Mouse (Mus musculus) olfactory bulb, adult 2 months (tissue): ENCODE results near the gene Hipk3. TPM values are rescaled to one million over a fixed set of nuclear protein-coding genes. Genes with fewer than 3 reads are reported as not detected.

Experiments used
- H3K27ac ChIP-seq: fragments of 200-500 bp; 2 replicates; pipeline ENCODE4 v1.5.1; 2012; ENCODE audit warnings: low read depth, low read length; ENCODE audit not compliant: insufficient read depth
- H3K4me1 ChIP-seq: fragments of 200-500 bp; 2 replicates; pipeline ENCODE4 v1.6.1; 2012; ENCODE audit warnings: low read length; ENCODE audit not compliant: control insufficient read depth, insufficient read depth
- H3K4me3 ChIP-seq: fragments of 200-500 bp; 2 replicates; pipeline ENCODE4 v1.5.1; 2012; ENCODE audit warnings: mild to moderate bottlenecking, low read depth, low read length, moderate library complexity; ENCODE audit not compliant: insufficient read depth
- CTCF ChIP-seq: fragments of 200-500 bp; IDR thresholded peaks from 2 replicates; pipeline ENCODE4 v1.5.1; 2012; ENCODE audit warnings: low read depth, mild to moderate bottlenecking, low read length, moderate library complexity; ENCODE audit not compliant: insufficient read depth
- POLR2A ChIP-seq: fragments of 200-500 bp; IDR thresholded peaks from 2 replicates; pipeline ENCODE4 v1.6.1; 2012; ENCODE audit warnings: mild to moderate bottlenecking, low read depth, low read length, moderate library complexity; ENCODE audit not compliant: insufficient read depth
- WGBS: fragments of 180-500 bp; shearing (Covaris S2); methylation state at CpG from one replicate; pipeline ENCODE4 v1.1.7; 2018; 5-methylcytosine and 5-hydroxymethylcytosine counted together
- polyA plus RNA-seq: library from polyadenylated mRNA; stranded (reverse); fragments of >200 nt; gene quantifications from 2 replicates; pipeline ENCODE4 v1.2.4, GENCODE M21; 2012; ENCODE audit warnings: low replicate concordance; ENCODE audit not compliant: missing spikeins, insufficient read depth, insufficient read length

The Hipk3 gene
- 61.3 TPM in 1 of 2 replicates, not detected in the other for polyA plus RNA-seq

- H3K4me3 ChIP-seq, result peak within 1 kb of the TSS; percentile 61
- H3K4me1 ChIP-seq, result no peaks in the 10 kb centered on the region
- H3K27ac ChIP-seq, result peak within 1 kb of the TSS; percentile 84
- TF ChIP-seq CTCF (peak; percentile 39; the same call in 1 of the 2 replicates), POLR2A (peak; percentile 43; the same call in 1 of the 2 replicates)
- under 1% methylated on average over 98 of the region's 98 CpGs for WGBS
Observed at GRCm38 (mm10) chr2:104493951-104494800, at the start of gene Hipk3. TSS of gene Hipk3 (minus strand) at chr2:104494446.

GRCm38 (mm10) chr2:104540286-104540685 is 46.0 kb upstream of the Hipk3 start:
- 52% methylated on average over 2 of the region's 2 CpGs for WGBS
- TF ChIP-seq CTCF, result no peak
- no peak for TF ChIP-seq POLR2A
- no peak overlapping the region for H3K27ac ChIP-seq
- no peak overlapping the region for H3K4me3 ChIP-seq
- no peaks in the 10 kb centered on the region for H3K4me1 ChIP-seq

GRCm38 (mm10) chr2:104534751-104535150 is 40.5 kb upstream of the Hipk3 start:
- no peak for TF ChIP-seq CTCF
- Histone ChIP-seq H3K4me1 (no peaks in the 10 kb centered on the region), H3K4me3 (no peak overlapping the region), H3K27ac (no peak overlapping the region)
- 86% methylated on average over 3 of the region's 3 CpGs for WGBS

GRCm38 (mm10) chr2:104532548-104532947 is 38.3 kb upstream of the Hipk3 start:
- Histone ChIP-seq H3K27ac (no peak overlapping the region), H3K4me3 (no peak overlapping the region), H3K4me1 (no peaks in the 10 kb centered on the region)
- TF ChIP-seq CTCF, result no peak
- 88% methylated on average over 1 of the region's 1 CpGs for WGBS

- 78% methylated on average over 3 of the region's 3 CpGs for WGBS
- Histone ChIP-seq H3K4me3 (no peak overlapping the region), H3K27ac (no peak overlapping the region), H3K4me1 (no peaks in the 10 kb centered on the region)
- TF ChIP-seq CTCF (no peak), POLR2A (no peak)
Observed at GRCm38 (mm10) chr2:104526559-104526958, 32.3 kb upstream of the Hipk3 start.

GRCm38 (mm10) chr2:104525506-104525905 is 31.3 kb upstream of the Hipk3 start:
- TF ChIP-seq CTCF, result no peak
- 76% methylated on average over 5 of the region's 5 CpGs for WGBS
- H3K4me1 ChIP-seq, result no peaks in the 10 kb centered on the region
- H3K27ac ChIP-seq, result no peak overlapping the region
- no peak overlapping the region for H3K4me3 ChIP-seq

- 86% methylated on average over 8 of the region's 8 CpGs for WGBS
- no peak for TF ChIP-seq POLR2A
- no peak for TF ChIP-seq CTCF
- Histone ChIP-seq H3K27ac (no peak overlapping the region), H3K4me3 (no peak overlapping the region), H3K4me1 (no peaks in the 10 kb centered on the region)
Observed at GRCm38 (mm10) chr2:104511622-104512021, 17.4 kb upstream of the Hipk3 start.

- H3K4me3 ChIP-seq, result no peak overlapping the region
- H3K27ac ChIP-seq, result no peak overlapping the region
- no peaks in the 10 kb centered on the region for H3K4me1 ChIP-seq
- no peak for TF ChIP-seq POLR2A
- no peak for TF ChIP-seq CTCF
- WGBS, result 56% methylated on average over 3 of the region's 3 CpGs
Observed at GRCm38 (mm10) chr2:104502388-104502787, 8.1 kb upstream of the Hipk3 start.

GRCm38 (mm10) chr2:104501091-104501490 is 6.8 kb upstream of the Hipk3 start:
- Histone ChIP-seq H3K27ac (no peak overlapping the region), H3K4me3 (no peak overlapping the region), H3K4me1 (no peaks in the 10 kb centered on the region)
- WGBS, result 97% methylated on average over 2 of the region's 2 CpGs
- TF ChIP-seq CTCF, result no peak
- no peak for TF ChIP-seq POLR2A

GRCm38 (mm10) chr2:104497771-104498170 is 3.5 kb upstream of the Hipk3 start:
- Histone ChIP-seq H3K4me1 (no peaks in the 10 kb centered on the region), H3K27ac (no peak overlapping the region), H3K4me3 (no peak overlapping the region)
- 15% methylated on average over 4 of the region's 4 CpGs for whole genome bisulfite sequencing
- TF ChIP-seq CTCF, result no peak
- TF ChIP-seq POLR2A, result no peak
